Mouse (Mus musculus) urinary bladder, postnatal 25 days (tissue): ENCODE results near the gene Ggt6.

Source experiments
- DNase-seq: peaks from one replicate; pipeline ENCODE4 v3.0.0; 2022; ENCODE audit warnings: low spot score

Ggt6 gene

DNA sequence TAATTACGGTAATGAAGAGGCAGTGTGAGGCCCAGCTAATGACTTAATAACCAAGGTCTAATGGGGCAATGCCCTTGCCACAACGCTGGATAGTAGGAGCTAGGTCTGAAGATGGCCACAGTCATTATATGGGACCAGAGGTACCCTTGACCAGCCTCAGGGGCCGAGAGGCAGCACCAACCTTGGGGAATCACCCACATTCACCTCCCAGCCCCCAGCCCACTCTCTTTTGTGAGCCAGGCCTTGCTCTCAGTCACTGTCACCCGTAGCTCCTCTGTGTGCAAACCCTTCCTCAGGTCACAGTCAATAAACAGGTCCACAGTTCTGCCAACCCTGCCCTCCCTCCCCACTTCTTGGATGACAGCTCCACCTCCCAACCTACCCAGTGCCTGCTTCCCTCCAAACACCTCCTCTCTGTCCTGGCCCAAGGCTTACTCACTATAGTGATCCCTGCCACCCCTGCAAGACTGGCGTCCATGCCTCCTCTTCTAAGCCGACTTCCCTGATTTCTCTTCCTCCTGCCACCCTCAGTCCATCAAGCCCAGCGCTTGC, 40.8 kb downstream of the Ggt6 start:
- DNase-seq: no peak

DNA sequence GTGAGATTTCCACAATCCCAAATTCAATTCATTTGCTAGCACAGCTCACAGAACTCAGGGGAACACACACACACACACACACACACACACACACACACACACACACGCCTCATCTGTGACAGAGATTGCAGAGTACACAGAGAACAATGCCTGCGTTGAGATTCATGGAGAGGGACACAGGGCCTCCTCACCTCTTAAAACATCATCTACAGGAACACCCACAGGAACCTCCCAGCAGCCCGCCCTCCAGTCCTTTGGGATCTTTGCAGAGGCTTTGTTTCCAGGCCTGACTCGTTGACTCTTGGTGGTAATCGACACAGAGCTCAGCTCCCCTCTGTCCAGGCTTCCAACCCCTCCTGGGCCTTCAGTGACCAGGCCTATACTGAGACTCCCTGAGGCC, 41.9 kb downstream of the Ggt6 start:
- DNase-seq: no peak

DNA sequence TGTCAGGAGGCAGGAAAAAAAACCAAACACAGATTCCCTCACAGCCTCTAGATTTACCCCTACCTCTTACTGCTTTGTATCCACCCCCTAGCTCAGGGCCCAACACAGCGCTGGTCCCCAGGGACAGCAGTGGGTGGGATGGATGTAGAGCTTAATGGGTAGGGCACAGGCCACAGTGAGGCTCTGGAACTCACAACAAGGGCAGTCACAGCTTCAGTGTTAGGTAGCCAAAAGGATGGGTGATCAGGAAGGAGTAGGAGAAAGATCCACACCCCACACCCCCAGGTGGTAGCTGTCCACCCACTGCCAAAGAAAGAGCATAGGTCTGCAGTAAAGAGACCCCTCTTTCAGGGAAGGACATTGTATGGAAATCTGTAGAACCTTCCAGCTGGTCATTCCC, 42.3 kb downstream of the Ggt6 start:
- DNase-seq: no peak

DNA sequence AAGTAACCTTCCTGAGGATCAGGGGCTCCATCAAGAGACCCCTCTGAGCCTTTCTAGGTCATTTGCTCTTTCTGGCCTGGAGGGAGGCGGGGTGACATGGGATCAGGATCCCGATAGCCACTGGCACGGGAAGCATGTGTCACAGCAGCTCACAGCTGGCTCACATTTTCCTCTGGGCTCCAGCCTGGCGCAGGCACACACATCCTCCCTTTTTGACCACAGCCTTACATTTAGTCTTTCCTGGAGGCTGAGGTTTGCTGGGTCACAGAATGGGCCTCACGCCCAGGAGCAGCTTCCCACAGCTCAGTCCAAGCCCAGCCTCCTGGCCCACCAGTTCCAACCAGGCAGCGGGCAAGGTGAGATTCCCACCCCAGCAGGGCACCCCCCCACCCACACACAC, 42.9 kb downstream of the Ggt6 start:
- DNase-seq: no peak

DNA sequence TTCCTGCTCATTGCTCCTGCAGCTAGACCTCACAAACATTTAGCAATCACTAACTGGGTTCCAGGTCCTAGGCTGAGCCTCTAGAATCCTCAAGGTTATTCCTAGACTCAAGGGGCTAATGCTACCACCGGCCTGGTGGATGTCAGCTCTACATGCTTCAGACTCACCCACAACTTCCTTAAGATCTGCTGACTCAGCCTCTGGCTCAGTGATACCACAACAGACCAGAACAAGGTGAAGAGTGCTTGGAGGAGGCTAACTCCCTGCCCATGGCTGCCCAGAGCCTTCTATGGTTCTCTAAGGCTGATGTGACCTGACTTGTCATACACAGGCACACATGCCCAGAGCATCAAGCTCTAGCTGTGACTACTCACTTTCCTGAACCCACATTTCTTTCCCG, 44.2 kb downstream of the Ggt6 start:
- no peak for DNase-seq

DNA sequence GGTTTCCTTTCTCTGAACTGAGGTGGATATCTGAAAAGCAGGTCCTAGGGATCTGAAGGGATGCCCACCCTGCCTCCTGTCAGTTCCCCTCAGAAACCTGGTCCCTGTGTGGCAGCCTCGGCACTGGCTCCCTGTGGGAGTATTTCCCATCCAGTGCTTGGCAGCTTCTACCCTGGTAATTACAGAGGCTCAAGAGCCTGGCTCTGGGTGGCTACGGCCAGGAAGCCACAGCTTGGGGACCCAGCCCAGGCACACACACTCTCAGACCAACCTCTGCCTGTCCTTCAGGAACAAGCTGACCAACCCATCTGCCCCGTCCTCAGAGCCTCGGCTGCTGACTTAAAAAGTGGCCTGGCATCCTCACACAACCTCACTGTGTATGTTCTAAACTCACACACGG, 46.0 kb downstream of the Ggt6 start:
- no peak for DNase-seq

DNA sequence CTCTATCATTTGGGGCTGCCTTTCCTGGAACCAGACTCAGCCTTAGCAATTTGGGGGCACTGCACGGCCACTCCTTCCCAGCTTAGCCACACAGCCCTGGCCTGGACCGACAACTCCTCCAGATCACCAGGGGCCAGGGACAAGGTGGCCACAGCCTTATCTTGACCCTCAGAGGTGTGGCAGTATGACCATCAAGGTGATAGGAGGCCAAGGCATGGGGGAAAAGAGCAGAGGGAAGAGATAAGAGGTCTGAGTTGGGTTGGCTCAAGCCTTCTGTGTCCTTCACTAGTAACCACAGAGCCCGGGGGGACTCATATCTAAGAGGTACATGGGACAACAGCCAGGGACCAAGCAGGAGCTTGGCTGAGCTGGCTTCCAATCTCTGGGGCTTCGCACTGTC, 46.6 kb downstream of the Ggt6 start:
- no peak for DNase-seq

DNA sequence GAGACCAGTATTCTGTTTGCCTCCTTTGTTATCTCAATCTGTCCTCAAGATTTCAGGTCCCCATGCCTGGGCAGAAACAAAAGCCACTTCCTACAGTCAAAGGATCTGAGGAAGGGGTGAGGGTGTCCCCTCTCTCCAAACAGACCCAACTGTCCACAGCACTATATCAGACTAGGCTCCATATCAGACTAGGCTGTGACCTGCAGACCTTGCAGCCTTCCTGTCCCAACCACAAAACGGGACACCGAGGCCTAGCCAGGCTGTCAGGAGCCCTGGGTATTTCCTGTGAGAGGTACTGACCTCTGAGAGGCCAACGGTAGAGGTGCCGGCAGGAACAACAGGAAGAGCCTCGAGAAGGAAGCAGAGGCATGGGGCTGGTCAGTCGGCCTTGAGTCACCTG, 49.2 kb downstream of the Ggt6 start:
- no peak for DNase-seq

DNA sequence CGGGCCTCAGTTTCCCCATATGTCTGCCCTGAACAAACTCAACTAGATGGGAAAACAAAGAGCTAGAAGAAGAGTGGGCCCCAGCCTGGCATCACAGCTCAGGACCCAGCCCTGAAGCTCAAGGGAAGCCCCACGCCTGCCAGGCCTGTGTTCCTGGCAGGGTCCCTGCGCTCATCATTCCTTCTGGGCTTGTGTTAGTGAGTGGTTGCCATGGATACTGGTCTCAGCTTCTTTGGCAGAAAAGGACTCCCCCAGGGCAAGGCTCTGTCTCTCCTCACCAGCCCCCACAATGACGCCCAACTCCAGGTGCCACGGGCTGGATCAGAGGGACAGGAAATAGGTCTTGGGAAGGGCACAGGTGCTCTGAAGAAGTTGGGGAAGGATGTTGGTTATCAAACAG, 49.8 kb downstream of the Ggt6 start:
- DNase-seq: no peak

DNA sequence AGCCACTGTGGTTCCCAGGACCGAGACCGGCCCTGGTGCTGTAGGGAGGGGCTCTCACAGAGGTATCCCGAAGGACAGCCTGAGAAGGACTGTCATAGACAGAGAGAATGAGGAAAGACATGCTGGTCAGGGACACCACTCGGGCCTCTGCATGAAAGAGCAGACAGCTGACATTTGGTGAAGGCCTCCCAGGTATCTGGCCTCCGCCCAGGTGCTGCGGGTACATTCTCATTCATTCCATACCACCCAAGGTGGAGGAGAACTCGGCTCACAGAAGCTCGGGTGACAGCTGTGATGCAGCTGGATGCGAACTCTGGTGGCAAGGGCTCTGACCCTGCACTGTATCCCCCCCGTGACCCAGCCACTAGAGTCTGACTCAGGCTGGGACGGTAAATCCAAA, 50.6 kb downstream of the Ggt6 start:
- no peak for DNase-seq

DNA sequence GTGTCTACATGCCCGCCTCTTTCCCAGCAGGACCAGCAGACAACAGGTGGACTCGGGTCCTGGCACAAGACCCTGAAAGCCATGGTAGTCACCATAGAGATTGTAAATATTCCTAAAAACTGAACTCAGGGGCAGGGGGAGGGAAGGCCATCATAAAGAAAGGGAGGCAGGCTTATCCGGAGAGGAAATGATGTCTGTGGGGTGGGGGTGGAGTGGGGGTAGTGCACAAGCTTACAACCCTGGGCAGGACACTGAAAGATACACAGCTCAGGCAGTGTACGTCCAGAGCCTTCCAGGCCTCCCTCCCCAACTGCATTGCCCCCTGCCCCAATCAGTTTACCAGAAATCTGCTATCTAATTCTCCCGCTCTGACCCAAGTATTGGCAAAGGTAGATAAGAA, 51.8 kb downstream of the Ggt6 start:
- DNase-seq: no peak

DNA sequence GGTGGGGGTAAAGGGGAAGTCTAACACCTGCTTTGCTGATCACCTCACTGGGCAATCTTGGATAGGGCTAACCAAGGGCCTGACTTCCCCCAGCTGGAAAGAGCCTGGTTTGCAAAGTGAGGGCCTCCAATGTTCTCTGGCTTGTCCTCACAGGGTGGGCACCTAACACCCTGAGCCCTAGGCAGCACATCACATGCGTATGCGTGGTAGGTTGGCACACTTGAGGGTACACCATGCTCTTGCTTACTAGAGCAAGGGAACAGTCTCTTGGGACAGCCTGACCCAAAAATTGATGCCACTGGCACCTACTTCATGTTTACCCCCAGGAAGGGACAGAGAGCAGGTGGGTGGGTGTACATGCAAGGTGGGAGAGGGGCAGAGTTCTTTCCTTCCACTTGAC, 52.4 kb downstream of the Ggt6 start:
- DNase-seq: no peak
